Mouse (Mus musculus): Measurements from ENCODE around the gene Kcnj5.

DNA sequence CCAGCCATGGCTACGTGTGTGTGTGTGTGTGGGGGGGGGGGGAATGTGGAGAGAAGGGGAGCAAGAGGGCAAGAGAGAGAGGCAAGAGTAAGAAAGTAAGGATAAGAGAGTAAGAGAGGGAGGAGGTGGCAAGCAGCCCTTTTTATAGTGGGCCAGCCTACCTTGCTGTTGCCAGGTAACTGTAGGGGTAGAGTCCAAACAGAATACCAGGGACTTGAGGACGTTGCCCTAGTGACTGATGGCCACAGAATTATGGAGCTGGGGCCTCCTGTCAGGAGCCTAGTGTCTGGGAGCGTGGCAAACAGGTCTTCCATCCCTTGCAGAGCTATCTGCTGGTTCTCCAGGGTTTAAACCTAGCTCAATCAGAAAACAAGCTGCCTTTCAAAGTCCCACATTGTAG is 64.4 kb downstream of the Kcnj5 start:
- no peak for TF ChIP-seq POLR2A (IDR thresholded peaks at IDR 0.05; ENCODE audit: insufficient read length, low read depth)
- TF ChIP-seq MAX (IDR thresholded peaks at IDR 0.05; ENCODE audit: low read depth): no peak
- no peak for TF ChIP-seq POLR2AphosphoS2 (IDR thresholded peaks at IDR 0.05; ENCODE audit: insufficient read length, low read depth)
- TF ChIP-seq E2F4 (IDR thresholded peaks at IDR 0.05; ENCODE audit: insufficient read depth): no peak
- TF ChIP-seq SRF (IDR thresholded peaks at IDR 0.05; ENCODE audit: control insufficient read depth, insufficient read length, low read depth): no peak

Data from myocyte (in vitro differentiated cells).